Comparison of ENCODE assay signal across 8 mouse cellular contexts in genomic region chr6:113045575-113045974, GRCm38 (mm10). TPM values are rescaled to one million over a fixed set of nuclear protein-coding genes. Genes with fewer than 3 reads are reported as not detected.
DNase-seq lines count a peak whose midpoint lies in the region; ATAC-seq and TF ChIP-seq lines count a peak whose summit lies in the region.

No protein-coding gene starts in this region.

- no peaks in the 10 kb centered on the region; the same call in 1 of the 2 replicates for H3K79me2 ChIP-seq in liver, adult 2 months (ENCODE audit: control insufficient read depth, insufficient read depth, low read length)

- TF ChIP-seq EP300 in stomach, postnatal 0 days (optimal IDR thresholded peaks at IDR 0.05), result no peak

- ATAC-seq in forebrain, embryonic 16.5 days, result peak; percentile 19
- peak; percentile 5 for ATAC-seq in liver, embryonic 13.5 days (ENCODE audit: low read depth)
- peak; percentile 56 for ATAC-seq in stomach, postnatal 0 days (ENCODE audit: low FRiP score, low TSS enrichment)

- peaks cover 6% of the 10 kb centered on the region for H3K4me1 ChIP-seq in liver, adult 2 months (ENCODE audit: control insufficient read depth, insufficient read depth, low read length)
- peaks cover 17% of the 10 kb centered on the region for H3K4me1 ChIP-seq in forebrain, embryonic 16.5 days (replicated peaks; ENCODE audit: control insufficient read depth, insufficient read depth, low read length)
- H3K4me1 ChIP-seq in liver, embryonic 13.5 days (replicated peaks), result peaks cover 72% of the 10 kb centered on the region
- 0 out of 2 replicates have a peak, but pooled peaks cover 3% of the 10 kb centered on the region for H3K4me1 ChIP-seq in stomach, postnatal 0 days (replicated peaks; ENCODE audit: control insufficient read depth, insufficient read depth)

- H3K4me3 ChIP-seq in liver, adult 2 months (ENCODE audit: insufficient read depth, low read depth, low read length), result peak overlapping the region; percentile 57
- peak overlapping the region; percentile 55 for H3K4me3 ChIP-seq in forebrain, embryonic 16.5 days (replicated peaks; ENCODE audit: low read length)
- peak overlapping the region; percentile 77 for H3K4me3 ChIP-seq in liver, embryonic 13.5 days (replicated peaks)
- peak overlapping the region; percentile 69 for H3K4me3 ChIP-seq in stomach, postnatal 0 days (ENCODE audit: low read depth, low read length)

- H3K36me3 ChIP-seq in liver, adult 2 months (ENCODE audit: control insufficient read depth, insufficient read depth, low read length), result peaks cover 6% of the 10 kb centered on the region
- peaks cover 5% of the 10 kb centered on the region for H3K36me3 ChIP-seq in forebrain, embryonic 16.5 days (ENCODE audit: control insufficient read depth, insufficient read depth)
- peaks cover 16% of the 10 kb centered on the region for H3K36me3 ChIP-seq in liver, embryonic 13.5 days
- 0 out of 2 replicates have a peak, but pooled peaks cover 2% of the 10 kb centered on the region for H3K36me3 ChIP-seq in stomach, postnatal 0 days (ENCODE audit: control insufficient read depth, insufficient read depth, low read length)

- H3K9ac ChIP-seq in liver, adult 2 months (ENCODE audit: low read depth, low read length), result peak overlapping the region; percentile 70
- H3K9ac ChIP-seq in forebrain, embryonic 16.5 days (replicated peaks; ENCODE audit: low read depth, low read length), result peak overlapping the region; percentile 79
- H3K9ac ChIP-seq in liver, embryonic 13.5 days, result peak overlapping the region; percentile 90
- H3K9ac ChIP-seq in stomach, postnatal 0 days (ENCODE audit: low read length), result peak overlapping the region; percentile 82

- DNase-seq in liver, adult 2 months (ENCODE audit: extremely low read depth, low read depth, low spot score), result peak; percentile 67
- no peak for DNase-seq in liver
- DNase-seq in adipocyte (ENCODE audit: low spot score), result peak; percentile 47
- no peak for DNase-seq in liver, embryonic 13.5 days
- DNase-seq in stomach, postnatal 0 days (ENCODE audit: low spot score), result no peak
- no peak for DNase-seq in ovary, postnatal 14 days (ENCODE audit: low spot score)
- DNase-seq in cerebellum, postnatal 4 days (ENCODE audit: low spot score in 2 of 2), result no peak

- peak overlapping the region; percentile 89 for H3K27ac ChIP-seq in liver, adult 2 months (replicated peaks; ENCODE audit: insufficient read depth, low read depth, low read length)
- H3K27ac ChIP-seq in forebrain, embryonic 16.5 days (ENCODE audit: low read length), result peak overlapping the region; percentile 80
- H3K27ac ChIP-seq in liver, embryonic 13.5 days, result peak overlapping the region; percentile 94
- H3K27ac ChIP-seq in stomach, postnatal 0 days (replicated peaks), result peak overlapping the region; percentile 94

- 0% methylated on average over 11 of the region's 11 CpGs for WGBS in liver, adult 2 months
- WGBS in forebrain, embryonic 16.5 days, result under 1% methylated on average over 11 of the region's 11 CpGs
- 1% methylated on average over 11 of the region's 11 CpGs for whole genome bisulfite sequencing in liver, embryonic 13.5 days (ENCODE audit: insufficient replicate concordance)
- under 1% methylated on average over 11 of the region's 11 CpGs for WGBS in stomach, postnatal 0 days

- H3K4me2 ChIP-seq in forebrain, embryonic 16.5 days (ENCODE audit: low read length), result peak overlapping the region; percentile 99
- peak overlapping the region; percentile 94 for H3K4me2 ChIP-seq in liver, embryonic 13.5 days
- peak overlapping the region; percentile 74 for H3K4me2 ChIP-seq in stomach, postnatal 0 days (replicated peaks; ENCODE audit: low read depth)

- no peak for TF ChIP-seq POLR2A in liver, adult 2 months (IDR thresholded peaks at IDR 0.05; ENCODE audit: extremely low read depth, insufficient read depth, low read length)

- no peaks in the 10 kb centered on the region for H3K27me3 ChIP-seq in liver, adult 2 months (ENCODE audit: control insufficient read depth, insufficient read depth, low read length)
- no peaks in the 10 kb centered on the region for H3K27me3 ChIP-seq in forebrain, embryonic 16.5 days (replicated peaks; ENCODE audit: control insufficient read depth, insufficient read depth, low read length)
- no peaks in the 10 kb centered on the region for H3K27me3 ChIP-seq in liver, embryonic 13.5 days
- H3K27me3 ChIP-seq in stomach, postnatal 0 days (ENCODE audit: control insufficient read depth, insufficient read depth, low read length), result no peaks in the 10 kb centered on the region

- TF ChIP-seq CTCF in liver, adult 2 months (IDR thresholded peaks at IDR 0.05; ENCODE audit: low read depth, low read length), result no peak
- TF ChIP-seq CTCF in stomach, postnatal 0 days (IDR thresholded peaks at IDR 0.05; ENCODE audit: low read depth), result no peak

- no peaks in the 10 kb centered on the region for H3K9me3 ChIP-seq in forebrain, embryonic 16.5 days (ENCODE audit: control insufficient read depth, low read length)
- H3K9me3 ChIP-seq in liver, embryonic 13.5 days (replicated peaks), result no peaks in the 10 kb centered on the region
- H3K9me3 ChIP-seq in stomach, postnatal 0 days (ENCODE audit: control insufficient read depth, low read length), result no peaks in the 10 kb centered on the region

RNA-seq across cellular contexts. Expression of gene Thumpd3, which starts 0.5 kb away (rescaled TPM):
- 20.1 and 21.8 TPM in 2 replicates for total RNA-seq in liver, adult 2 months (2014; rRNA removed)
- polyA plus RNA-seq in liver, adult 2 months (2012; rRNA removed), result 5.3 and 6.3 TPM in 2 replicates
- polyA plus RNA-seq in forebrain, embryonic 16.5 days (2015; fragmentation: Nextera tagmentation; extraction: Ambion mirVana), result 65.0 and 66.8 TPM in 2 replicates
- polyA plus RNA-seq in liver, embryonic 13.5 days (2015; fragmentation: Nextera tagmentation; extraction: Ambion mirVana), result 43.8 and 49.0 TPM in 2 replicates
- 33.6 and 34.0 TPM in 2 replicates for polyA plus RNA-seq in stomach, postnatal 0 days (2015; fragmentation: Nextera tagmentation; extraction: Ambion mirVana)

RNA-seq across cellular contexts. Expression of gene Setd5, which starts 31.6 kb away (rescaled TPM):
- total RNA-seq in liver, adult 2 months (2014; rRNA removed), result 28.1 and 35.4 TPM in 2 replicates
- 8.8 and 11.8 TPM in 2 replicates for polyA plus RNA-seq in liver, adult 2 months (2012; rRNA removed)
- polyA plus RNA-seq in forebrain, embryonic 16.5 days (2015; fragmentation: Nextera tagmentation; extraction: Ambion mirVana), result 52.2 and 55.4 TPM in 2 replicates
- polyA plus RNA-seq in liver, embryonic 13.5 days (2015; fragmentation: Nextera tagmentation; extraction: Ambion mirVana), result 19.8 and 21.3 TPM in 2 replicates
- 34.6 and 35.9 TPM in 2 replicates for polyA plus RNA-seq in stomach, postnatal 0 days (2015; fragmentation: Nextera tagmentation; extraction: Ambion mirVana)

Comparison
In these comparisons a context has a peak if more than half of its experiments do, and no peak if none do; other contexts are left out.
1. DNase-seq: peak in liver, adult 2 months (single experiment) and adipocyte (single experiment); none in liver (single experiment), liver, embryonic 13.5 days (single experiment), stomach, postnatal 0 days (single experiment), ovary, postnatal 14 days (single experiment) and cerebellum, postnatal 4 days (0 of 2).
2. ATAC-seq: peak in every context shown above with its lines; median percentile 56 in stomach, postnatal 0 days; 19 in forebrain, embryonic 16.5 days; 5 in liver, embryonic 13.5 days.
3. Peak in every context shown above with its lines, with median percentiles within 50 percentile points of each other: H3K27ac ChIP-seq, H3K4me3 ChIP-seq, H3K9ac ChIP-seq and H3K4me2 ChIP-seq.